Mouse (Mus musculus): ENCODE results near the gene Fuk.

DNA sequence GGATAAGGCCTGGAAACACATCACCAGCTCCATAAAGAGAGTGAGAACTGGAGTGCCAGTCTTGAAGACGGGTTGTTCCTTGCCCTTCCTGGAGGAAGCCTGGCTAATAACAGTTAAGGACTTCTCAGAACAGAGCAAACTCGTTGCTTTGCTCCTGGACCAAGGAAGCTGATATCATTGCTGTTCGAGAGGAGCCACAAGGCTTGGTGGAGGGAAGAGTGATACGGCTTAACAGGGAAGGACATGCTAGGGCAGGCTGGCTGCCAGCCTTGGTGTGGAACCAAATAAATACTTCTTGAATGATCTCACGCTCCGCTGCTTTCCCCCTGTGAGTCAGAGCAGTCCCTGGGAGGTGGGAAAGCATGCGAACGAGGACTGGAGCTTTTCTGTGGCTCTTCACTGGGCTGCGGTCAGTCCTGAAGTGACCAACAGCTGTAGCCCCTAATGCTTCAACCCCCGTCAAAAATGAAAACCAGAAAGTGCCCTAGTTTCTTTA, 39.2 kb upstream of the Fuk start:
- no peak for TF ChIP-seq ZC3H11A (IDR thresholded peaks at IDR 0.05; ENCODE audit: borderline replicate concordance, low read depth, low read length)
- TF ChIP-seq HCFC1 (IDR thresholded peaks at IDR 0.05; ENCODE audit: borderline replicate concordance, insufficient read depth, low read length) = no peak
- no peak for TF ChIP-seq MAFK (IDR thresholded peaks at IDR 0.05; ENCODE audit: insufficient read depth, low read depth, low read length)
- no peak for TF ChIP-seq ZNF384 (IDR thresholded peaks at IDR 0.05; ENCODE audit: low read depth, low read length)
